Mouse (Mus musculus) liver, adult 2 months (tissue): ENCODE results near the gene Pde4d.

ENCODE experiments used
- CTCF ChIP-seq: fragments of 200-500 bp; IDR thresholded peaks from 2 replicates; pipeline ENCODE4 v1.5.1; 2011; ENCODE audit warnings: low read depth, low read length, control low read depth
- POLR2A ChIP-seq: fragments of 200-500 bp; IDR thresholded peaks from 2 replicates; pipeline ENCODE4 v1.6.1; 2011; ENCODE audit warnings: low read length, control low read depth; ENCODE audit not compliant: insufficient read depth; ENCODE audit errors: extremely low read depth

DNA sequence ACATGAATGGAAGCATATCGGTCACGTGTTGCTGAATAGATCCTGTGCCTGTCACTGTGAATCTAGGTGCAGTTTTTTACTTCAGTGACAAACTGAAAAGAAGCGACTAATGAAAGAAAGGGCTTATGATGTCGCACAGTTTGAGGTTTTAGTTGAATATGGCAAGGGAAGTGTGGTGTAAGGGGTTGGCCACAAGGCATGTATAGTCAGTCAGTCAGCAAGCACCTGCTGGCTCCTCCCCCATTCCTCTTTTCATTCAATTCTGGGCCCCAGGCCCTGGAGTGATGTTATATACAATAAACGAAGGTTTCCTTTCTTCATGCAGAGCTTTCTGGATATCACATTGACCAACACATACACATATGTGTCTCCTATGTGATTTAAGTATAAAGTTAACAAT, 412.4 kb downstream of the Pde4d start:
- TF ChIP-seq CTCF (no peak), POLR2A (no peak)
